Mouse (Mus musculus): ENCODE measurements at regions not wholly inside any gene's neighbourhood (a gene's known extent, or its start where the extent isn't known, plus 50 kb on each side); places are given as distances from the start of the nearest gene placed in this dataset.

DNA sequence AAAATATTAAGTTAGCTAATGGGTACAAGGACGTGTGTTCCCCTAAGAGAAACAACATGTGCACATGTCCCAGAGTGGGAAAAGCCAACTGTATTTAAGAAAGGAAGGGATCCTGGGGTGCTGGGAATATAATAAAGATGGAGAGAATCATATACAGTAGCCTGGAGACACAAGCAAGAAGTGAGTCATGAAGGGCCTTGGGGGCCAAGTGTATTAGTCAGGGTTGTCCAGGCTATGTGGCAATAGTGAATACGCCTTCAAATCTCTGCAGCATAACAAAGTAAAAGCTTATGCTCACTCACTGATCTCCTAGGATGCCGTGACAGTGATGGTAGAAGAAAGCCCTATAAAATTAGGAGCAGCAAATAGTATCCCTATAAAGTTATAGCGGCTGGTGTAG, 124.1 kb upstream of the Gm10295 start:
- ATAC-seq (ENCODE audit: extremely low read depth, insufficient number of reproducible peaks, low FRiP score, low TSS enrichment), result no peak
- Histone ChIP-seq H3K4me3 (no peak overlapping the region), H3K4me1 (peaks cover 21% of the 10 kb centered on the region), H3K4me2 (no peak overlapping the region), H3K27ac (replicated peaks) (no peak overlapping the region), H3K27me3 (replicated peaks) (no peaks in the 10 kb centered on the region), H3K9ac (no peak overlapping the region), H3K36me3 (no peaks in the 10 kb centered on the region), H3K9me3 (no peaks in the 10 kb centered on the region)
- WGBS, result 80% methylated on average over 4 of the region's 4 CpGs

DNA sequence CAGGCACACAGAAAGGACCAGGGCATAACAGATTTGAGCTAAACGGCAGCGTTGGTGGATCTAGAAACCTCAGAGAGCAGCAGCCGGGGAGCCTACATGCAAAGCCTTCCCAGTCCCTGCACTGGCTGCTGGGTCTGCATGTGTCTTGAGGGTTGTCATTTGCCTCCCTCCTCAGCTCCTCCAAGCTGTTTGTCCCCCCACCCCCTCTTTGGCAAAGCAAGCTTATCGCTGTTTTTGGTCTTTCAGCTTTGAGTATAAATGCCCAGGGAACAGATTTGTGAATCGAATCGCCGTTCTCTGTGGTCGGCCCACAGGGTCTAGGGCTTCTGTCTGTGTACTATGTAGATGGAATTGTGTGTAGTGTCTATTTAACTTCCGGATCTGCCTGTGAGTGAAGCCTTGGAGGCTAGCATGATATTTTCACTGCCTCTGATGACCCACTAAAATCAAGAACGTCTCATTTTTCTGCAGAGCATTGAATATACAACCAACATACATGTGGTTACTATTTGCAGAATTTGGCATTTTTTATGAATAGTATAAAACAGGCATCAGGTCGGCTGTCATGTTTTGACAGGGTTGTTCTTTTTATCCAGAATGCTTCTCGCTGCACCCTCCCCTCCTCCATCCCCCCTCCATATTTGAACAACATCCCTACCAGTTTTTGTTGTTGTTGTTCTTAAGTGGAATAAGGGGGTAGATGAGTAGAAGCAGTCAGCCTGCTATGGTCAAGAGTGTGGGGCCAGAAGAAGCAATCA, 121.3 kb upstream of the Gm10295 start:
- Histone ChIP-seq H3K36me3 (no peaks in the 10 kb centered on the region), H3K4me2 (peak overlapping the region; percentile 59), H3K27ac (replicated peaks) (peak overlapping the region; percentile 57), H3K9me3 (no peaks in the 10 kb centered on the region), H3K4me3 (no peak overlapping the region), H3K27me3 (replicated peaks) (no peaks in the 10 kb centered on the region), H3K9ac (peak overlapping the region; percentile 25), H3K4me1 (peaks cover 27% of the 10 kb centered on the region)
- ATAC-seq (ENCODE audit: extremely low read depth, insufficient number of reproducible peaks, low FRiP score, low TSS enrichment), result no peak
- WGBS, result 58% methylated on average over 12 of the region's 12 CpGs

DNA sequence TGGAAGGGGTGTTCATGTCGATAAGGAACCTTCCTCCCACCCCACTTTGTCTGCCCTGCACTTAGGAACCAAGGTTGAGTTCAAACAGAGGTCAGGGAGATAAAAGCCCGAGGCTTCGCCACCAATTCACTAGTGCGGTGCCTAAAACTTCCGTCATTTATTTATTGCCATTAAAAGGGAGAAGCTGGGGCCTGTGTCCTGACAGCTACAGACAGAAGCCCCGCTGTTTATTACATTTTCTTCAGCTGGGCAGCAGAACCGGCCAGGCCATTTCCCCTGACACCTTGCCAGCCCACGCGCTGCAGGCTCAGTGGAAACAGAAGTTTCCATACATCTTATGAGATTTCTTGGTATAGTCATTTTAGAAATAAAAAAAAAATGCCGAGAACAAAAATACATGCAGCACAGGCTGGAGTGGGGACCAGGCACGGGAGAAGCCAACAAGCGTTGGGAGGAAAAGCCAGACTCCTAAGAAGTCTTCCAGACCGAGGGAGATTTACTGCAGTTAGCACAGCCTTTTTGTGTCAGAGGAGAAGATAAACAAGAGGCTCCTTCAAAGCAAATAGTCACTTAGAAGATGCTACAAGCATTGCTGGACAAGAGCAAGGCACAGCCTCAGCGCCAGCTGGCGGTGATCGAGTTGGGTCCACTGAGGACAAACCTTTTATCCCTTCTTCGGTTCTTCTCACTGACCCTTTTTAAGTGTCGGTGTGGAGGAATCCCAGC, 120.5 kb upstream of the Gm10295 start:
- 16% methylated on average over 18 of the region's 18 CpGs for WGBS
- Histone ChIP-seq H3K9ac (peak overlapping the region; percentile 25), H3K4me2 (peak overlapping the region; percentile 59), H3K27ac (replicated peaks) (peak overlapping the region; percentile 57), H3K36me3 (no peaks in the 10 kb centered on the region), H3K9me3 (no peaks in the 10 kb centered on the region), H3K4me3 (no peak overlapping the region), H3K4me1 (peaks cover 27% of the 10 kb centered on the region), H3K27me3 (replicated peaks) (no peaks in the 10 kb centered on the region)
- no peak for ATAC-seq (ENCODE audit: extremely low read depth, insufficient number of reproducible peaks, low FRiP score, low TSS enrichment)

DNA sequence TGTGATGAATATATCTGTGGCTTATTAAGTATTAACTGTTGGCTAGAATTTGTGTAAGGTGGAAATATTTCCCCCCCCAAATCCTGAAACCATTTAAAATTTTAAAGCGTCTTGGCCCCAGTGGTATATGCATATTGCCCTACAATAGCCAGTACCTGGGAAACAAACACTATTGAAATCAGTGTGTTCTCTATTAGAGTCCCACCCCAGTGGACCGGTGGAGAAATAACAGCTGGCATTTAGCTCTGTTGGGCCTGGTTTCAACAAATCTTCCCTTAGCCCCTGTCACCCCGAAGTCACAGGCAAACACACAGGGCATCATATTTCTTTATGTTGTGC, 120.0 kb upstream of the Gm10295 start:
- WGBS, result 17% methylated on average over 3 of the region's 3 CpGs
- Histone ChIP-seq H3K27me3 (replicated peaks) (no peaks in the 10 kb centered on the region), H3K9ac (peak overlapping the region; percentile 25; the same call in 1 of the 2 replicates), H3K4me1 (peaks cover 27% of the 10 kb centered on the region), H3K9me3 (no peaks in the 10 kb centered on the region), H3K36me3 (no peaks in the 10 kb centered on the region), H3K27ac (replicated peaks) (peak overlapping the region; percentile 57), H3K4me2 (peak overlapping the region; percentile 59), H3K4me3 (no peak overlapping the region)
- ATAC-seq (ENCODE audit: extremely low read depth, insufficient number of reproducible peaks, low FRiP score, low TSS enrichment), result no peak

DNA sequence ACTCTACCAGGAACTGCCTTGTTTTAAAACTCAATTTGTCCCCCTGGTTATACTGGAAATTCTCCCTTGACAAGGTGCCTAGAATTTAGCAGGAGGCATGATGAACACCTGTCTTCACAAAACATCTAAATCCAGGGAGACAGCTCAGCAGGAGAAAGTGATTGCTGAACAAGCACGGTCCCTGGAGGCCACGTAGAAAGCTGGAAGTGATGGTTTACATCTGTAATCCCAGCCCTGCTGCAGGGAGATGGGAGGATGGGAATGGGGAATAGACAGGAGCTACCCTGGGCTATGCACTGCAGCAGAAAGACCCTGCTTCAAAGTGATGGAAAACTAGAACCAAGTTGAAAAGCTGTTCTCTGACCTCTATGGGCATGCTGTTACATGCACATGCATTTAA, 119.1 kb upstream of the Gm10295 start:
- no peak overlapping the region for H3K4me3 ChIP-seq
- H3K4me2 ChIP-seq, result no peak overlapping the region
- H3K4me1 ChIP-seq, result peaks cover 30% of the 10 kb centered on the region
- no peak for ATAC-seq (ENCODE audit: extremely low read depth, insufficient number of reproducible peaks, low FRiP score, low TSS enrichment)
- no peaks in the 10 kb centered on the region for H3K36me3 ChIP-seq
- 44% methylated on average over 2 of the region's 2 CpGs for WGBS
- H3K27me3 ChIP-seq (replicated peaks), result no peaks in the 10 kb centered on the region
- H3K9ac ChIP-seq, result no peak overlapping the region
- H3K27ac ChIP-seq (replicated peaks), result no peak overlapping the region
- no peaks in the 10 kb centered on the region for H3K9me3 ChIP-seq

DNA sequence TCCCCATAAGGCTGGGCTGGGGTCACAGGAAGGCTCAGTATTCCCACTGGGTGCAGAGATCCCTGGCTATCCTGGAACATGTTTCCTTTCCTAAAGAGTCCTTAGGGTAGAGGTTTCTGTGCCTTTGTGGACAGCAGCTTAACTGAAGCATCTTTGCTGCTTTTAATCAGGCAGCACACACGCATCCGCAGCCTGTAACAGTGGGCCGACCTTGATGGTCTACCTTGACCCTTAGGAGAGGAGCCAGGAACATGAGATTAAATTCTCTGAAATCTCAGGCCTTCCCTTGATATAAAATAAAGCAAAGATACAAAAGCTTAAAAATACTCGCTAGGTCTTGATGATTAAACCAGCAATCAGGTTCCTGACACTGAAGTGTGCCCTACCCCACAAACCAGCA, 118.7 kb upstream of the Gm10295 start:
- H3K4me3 ChIP-seq, result no peak overlapping the region
- H3K4me1 ChIP-seq, result peaks cover 30% of the 10 kb centered on the region
- no peaks in the 10 kb centered on the region for H3K36me3 ChIP-seq
- 77% methylated on average over 4 of the region's 4 CpGs for WGBS
- H3K9ac ChIP-seq, result no peak overlapping the region
- no peaks in the 10 kb centered on the region for H3K9me3 ChIP-seq
- H3K27me3 ChIP-seq (replicated peaks), result no peaks in the 10 kb centered on the region
- no peak overlapping the region for H3K4me2 ChIP-seq
- no peak for ATAC-seq (ENCODE audit: extremely low read depth, insufficient number of reproducible peaks, low FRiP score, low TSS enrichment)
- no peak overlapping the region for H3K27ac ChIP-seq (replicated peaks)

DNA sequence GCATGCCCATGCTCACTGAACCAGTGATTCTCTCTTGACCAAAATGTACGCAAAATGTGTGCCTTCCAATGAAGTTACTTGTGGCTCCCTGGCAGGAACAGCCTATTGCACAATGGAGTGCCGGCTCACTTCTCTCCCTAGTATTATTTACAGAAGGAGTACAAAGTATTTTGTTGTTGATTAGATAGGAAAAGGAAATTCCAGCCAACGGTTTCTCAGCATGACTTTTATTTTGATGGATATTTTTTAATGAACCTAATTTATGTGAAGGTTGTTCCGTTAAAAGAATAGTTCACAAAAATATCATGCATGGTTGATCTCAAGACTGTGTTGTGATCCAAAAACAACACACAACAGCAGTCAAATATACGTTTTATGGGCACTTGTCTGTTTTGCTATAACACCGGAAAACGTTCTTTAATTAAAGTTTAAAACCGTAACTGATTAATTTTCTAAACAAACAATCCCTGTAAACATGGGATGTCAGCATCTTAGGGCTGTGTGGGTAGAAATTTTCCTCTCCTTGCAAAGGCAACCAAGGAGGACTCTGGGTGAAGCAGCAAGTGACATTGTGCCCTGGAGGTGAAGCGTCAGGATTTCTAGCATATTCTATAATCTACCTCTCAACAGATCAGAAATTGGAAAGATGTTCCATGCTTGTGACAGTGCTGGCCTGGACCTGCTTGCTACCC, 116.3 kb upstream of the Gm10295 start:
- H3K9me3 ChIP-seq, result no peaks in the 10 kb centered on the region
- H3K36me3 ChIP-seq, result no peaks in the 10 kb centered on the region
- H3K27me3 ChIP-seq (replicated peaks), result no peaks in the 10 kb centered on the region
- WGBS, result 59% methylated on average over 9 of the region's 9 CpGs
- H3K4me2 ChIP-seq, result no peak overlapping the region
- peaks cover 25% of the 10 kb centered on the region for H3K4me1 ChIP-seq
- no peak overlapping the region for H3K9ac ChIP-seq
- no peak for ATAC-seq (ENCODE audit: extremely low read depth, insufficient number of reproducible peaks, low FRiP score, low TSS enrichment)
- H3K27ac ChIP-seq (replicated peaks), result no peak overlapping the region
- H3K4me3 ChIP-seq, result no peak overlapping the region

DNA sequence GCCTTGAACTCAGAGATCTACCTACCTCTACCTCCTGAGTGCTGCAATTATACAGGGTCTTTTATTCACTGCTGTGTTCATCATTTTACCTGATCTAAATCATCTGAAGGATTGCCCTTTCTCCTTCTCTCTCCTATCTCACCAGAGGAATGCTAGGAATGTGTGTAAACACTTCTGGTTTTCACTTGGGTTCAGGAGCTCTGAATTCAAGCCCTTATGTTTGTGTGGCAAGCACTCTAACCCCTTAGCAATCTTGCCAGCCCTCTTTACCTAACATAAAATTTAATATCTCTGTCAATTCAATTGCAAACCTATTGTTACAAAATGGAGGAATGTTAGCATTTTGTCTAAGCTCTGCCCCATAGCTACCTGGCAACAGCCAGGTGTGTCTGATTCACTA, 112.8 kb upstream of the Gm10295 start:
- Histone ChIP-seq H3K4me2 (no peak overlapping the region), H3K27ac (replicated peaks) (no peak overlapping the region), H3K36me3 (no peaks in the 10 kb centered on the region), H3K9ac (no peak overlapping the region), H3K27me3 (replicated peaks) (no peaks in the 10 kb centered on the region), H3K4me3 (no peak overlapping the region), H3K4me1 (peaks cover 3% of the 10 kb centered on the region; the same call in 1 of the 2 replicates), H3K9me3 (0 out of 2 replicates have a peak, but pooled peaks cover 3% of the 10 kb centered on the region)
- no peak for ATAC-seq (ENCODE audit: extremely low read depth, insufficient number of reproducible peaks, low FRiP score, low TSS enrichment)

DNA sequence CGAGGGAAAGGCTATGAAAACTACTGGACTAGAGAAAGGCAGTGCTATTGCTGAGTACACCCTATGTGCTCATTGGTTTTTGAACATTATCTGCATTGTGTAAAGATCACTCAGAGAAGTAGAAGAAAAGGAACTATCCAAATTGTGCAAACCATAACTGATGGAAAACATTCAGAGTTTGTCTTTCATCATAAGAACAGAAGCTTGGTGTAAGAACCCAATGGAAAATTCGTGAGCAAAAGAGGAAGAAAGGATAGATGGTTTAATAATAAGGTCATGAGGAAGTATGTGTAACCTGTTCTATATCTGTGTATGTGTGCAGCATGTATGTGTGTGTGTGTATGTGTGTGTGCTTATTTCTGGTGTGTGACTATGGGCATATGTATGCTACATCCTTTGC, 112.3 kb upstream of the Gm10295 start:
- H3K9me3 ChIP-seq, result 0 out of 2 replicates have a peak, but pooled peaks cover 3% of the 10 kb centered on the region
- WGBS, result 74% methylated on average over 2 of the region's 2 CpGs
- no peak for ATAC-seq (ENCODE audit: extremely low read depth, insufficient number of reproducible peaks, low FRiP score, low TSS enrichment)
- H3K4me3 ChIP-seq, result no peak overlapping the region
- H3K27ac ChIP-seq (replicated peaks), result no peak overlapping the region
- no peak overlapping the region for H3K9ac ChIP-seq
- H3K36me3 ChIP-seq, result no peaks in the 10 kb centered on the region
- peaks cover 3% of the 10 kb centered on the region; the same call in 1 of the 2 replicates for H3K4me1 ChIP-seq
- H3K4me2 ChIP-seq, result no peak overlapping the region
- H3K27me3 ChIP-seq (replicated peaks), result no peaks in the 10 kb centered on the region

DNA sequence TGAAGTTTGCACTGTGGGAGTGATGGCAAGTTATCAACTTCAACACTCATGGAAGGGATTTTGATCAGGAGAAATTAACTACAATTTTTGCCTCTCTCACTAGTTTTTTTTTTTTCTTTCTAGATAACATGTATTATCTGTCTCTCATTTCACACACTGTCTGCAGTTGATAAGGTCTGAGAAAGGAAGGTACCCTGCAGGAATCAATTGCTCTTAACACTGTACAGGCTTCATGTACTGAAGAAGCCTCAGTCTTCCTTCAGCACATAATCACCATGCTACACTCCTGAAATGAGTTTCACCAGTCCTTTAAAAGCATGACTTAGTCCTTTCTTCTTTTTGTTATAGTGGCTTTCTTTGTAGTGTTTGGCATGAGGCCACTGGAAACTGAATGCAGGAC, 108.5 kb upstream of the Gm10295 start:
- H3K4me2 ChIP-seq, result no peak overlapping the region
- no peak for ATAC-seq (ENCODE audit: extremely low read depth, insufficient number of reproducible peaks, low FRiP score, low TSS enrichment)
- H3K36me3 ChIP-seq, result no peaks in the 10 kb centered on the region
- peaks cover 10% of the 10 kb centered on the region; the same call in 1 of the 2 replicates for H3K4me1 ChIP-seq
- no peaks in the 10 kb centered on the region for H3K27me3 ChIP-seq (replicated peaks)
- no peak overlapping the region for H3K4me3 ChIP-seq
- no peak overlapping the region for H3K9ac ChIP-seq
- H3K27ac ChIP-seq (replicated peaks), result no peak overlapping the region
- H3K9me3 ChIP-seq, result 0 out of 2 replicates have a peak, but pooled peaks cover 3% of the 10 kb centered on the region

DNA sequence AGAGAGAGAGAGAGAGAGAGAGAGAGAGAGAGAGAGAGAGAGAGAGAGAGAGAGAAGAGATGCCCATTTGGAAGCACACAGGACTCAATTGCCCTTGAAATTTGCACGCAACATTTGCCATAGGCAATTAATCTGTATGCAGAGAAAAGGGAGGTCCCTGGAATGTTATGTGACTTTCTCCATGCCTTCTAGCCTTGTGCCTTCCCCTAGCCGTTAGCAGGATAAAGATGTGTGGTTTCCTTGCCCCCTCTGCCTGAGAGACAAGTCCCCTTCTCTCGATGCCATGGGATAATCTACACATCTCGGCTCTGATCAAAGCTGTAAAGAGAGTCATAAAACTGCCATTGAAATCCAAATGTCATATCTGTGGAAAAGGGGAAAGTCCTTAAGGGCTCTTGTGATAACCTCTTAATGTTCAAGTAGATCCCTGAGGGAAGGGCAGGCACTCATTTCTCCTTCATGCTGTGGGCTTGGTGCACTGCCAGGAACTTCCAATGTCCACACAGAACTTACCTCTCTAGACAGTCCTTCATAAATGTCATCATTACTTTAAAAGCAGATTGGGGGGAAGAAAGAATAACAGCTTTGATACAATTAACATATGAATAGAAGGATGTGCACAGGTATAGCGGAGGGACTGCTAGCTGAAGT, 106.9 kb upstream of the Gm10295 start:
- no peak overlapping the region for H3K9ac ChIP-seq
- no peak for ATAC-seq (ENCODE audit: extremely low read depth, insufficient number of reproducible peaks, low FRiP score, low TSS enrichment)
- H3K27me3 ChIP-seq (replicated peaks), result no peaks in the 10 kb centered on the region
- H3K9me3 ChIP-seq, result 0 out of 2 replicates have a peak, but pooled peaks cover 3% of the 10 kb centered on the region
- 57% methylated on average over 5 of the region's 5 CpGs for whole genome bisulfite sequencing
- no peak overlapping the region for H3K27ac ChIP-seq (replicated peaks)
- peaks cover 10% of the 10 kb centered on the region; the same call in 1 of the 2 replicates for H3K4me1 ChIP-seq
- H3K4me2 ChIP-seq, result no peak overlapping the region
- H3K4me3 ChIP-seq, result no peak overlapping the region
- no peaks in the 10 kb centered on the region for H3K36me3 ChIP-seq
